Mouse (Mus musculus) large intestine, adult 2 months (tissue): ENCODE results near the gene Galp. TPM values are rescaled to one million over a fixed set of nuclear protein-coding genes. Genes with fewer than 3 reads are reported as not detected.
"Not testable (repeated sequence)": the region's sequence is repeated elsewhere in the genome, so short reads cannot be mapped to it uniquely, and the experiment has no call there.

Experiments used
- DNase-seq: peaks from one replicate; pipeline ENCODE4 v3.0.0-alpha.2; 2012; ENCODE audit warnings: low read depth, low spot score
- WGBS: fragments of 180-500 bp; shearing (Covaris S2); methylation state at CpG from one replicate; pipeline ENCODE4 v1.1.7; 2018; 5-methylcytosine and 5-hydroxymethylcytosine counted together
- polyA plus RNA-seq: library from polyadenylated mRNA; depleted of rRNA; stranded (reverse); fragments of >200 nt; gene quantifications from 2 replicates; pipeline ENCODE4 v1.2.3, GENCODE M21; 2012

Galp gene
- polyA plus RNA-seq, 1 experiment = 0.15 TPM

DNA sequence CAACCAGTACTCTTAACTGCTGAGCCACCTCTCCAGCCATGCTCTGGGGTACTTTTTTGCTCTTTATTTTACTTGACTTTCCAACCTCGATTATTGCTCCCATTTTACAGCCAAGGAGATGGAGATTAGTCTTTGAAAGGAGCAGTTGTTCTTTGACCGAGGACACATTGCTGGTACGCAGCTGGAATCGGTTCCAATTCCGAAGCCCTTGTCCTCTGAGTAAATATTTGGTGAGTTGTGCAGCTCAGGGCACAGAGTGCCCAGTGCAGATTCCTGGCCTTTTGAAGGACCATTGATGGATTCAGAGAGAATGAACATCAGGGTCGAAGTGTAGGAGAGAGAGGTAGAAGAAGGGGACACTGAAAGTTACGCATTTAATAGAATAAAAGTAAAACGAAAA lies 23.0 kb upstream of the Galp start:
- 43% methylated on average over 8 of the region's 8 CpGs for WGBS
- no peak for DNase-seq

DNA sequence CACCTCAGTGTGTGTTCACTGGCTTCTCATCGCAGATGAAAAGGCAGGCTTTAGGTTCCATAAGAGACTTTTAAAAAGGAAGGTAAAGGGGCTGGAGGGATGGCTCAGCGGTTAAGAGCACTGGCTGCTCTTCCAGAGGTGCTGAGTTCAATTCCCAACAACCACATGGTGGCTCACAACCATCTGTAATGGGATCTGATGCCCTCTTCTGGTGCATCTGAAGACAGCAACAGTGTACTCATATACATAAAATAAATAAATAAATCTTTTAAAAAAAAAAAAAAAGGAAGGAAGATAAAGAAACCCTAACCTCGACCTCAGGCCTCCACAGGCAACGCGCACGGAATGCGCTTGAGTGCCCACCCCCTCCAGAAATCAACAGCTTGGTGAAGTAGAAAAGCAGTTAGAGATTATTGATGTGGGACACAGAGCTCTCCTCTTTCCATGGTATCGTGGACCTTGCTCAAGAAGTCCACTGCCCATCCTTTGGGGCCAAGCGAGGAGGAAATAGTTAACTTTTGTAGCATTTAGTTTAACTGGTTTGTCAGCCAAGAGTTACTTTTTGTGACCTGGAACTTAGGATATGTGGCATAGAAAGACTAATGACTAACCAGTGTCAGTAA lies 22.4 kb upstream of the Galp start:
- 59% methylated on average over 9 of the region's 9 CpGs for WGBS
- not testable (repeated sequence) for DNase-seq

DNA sequence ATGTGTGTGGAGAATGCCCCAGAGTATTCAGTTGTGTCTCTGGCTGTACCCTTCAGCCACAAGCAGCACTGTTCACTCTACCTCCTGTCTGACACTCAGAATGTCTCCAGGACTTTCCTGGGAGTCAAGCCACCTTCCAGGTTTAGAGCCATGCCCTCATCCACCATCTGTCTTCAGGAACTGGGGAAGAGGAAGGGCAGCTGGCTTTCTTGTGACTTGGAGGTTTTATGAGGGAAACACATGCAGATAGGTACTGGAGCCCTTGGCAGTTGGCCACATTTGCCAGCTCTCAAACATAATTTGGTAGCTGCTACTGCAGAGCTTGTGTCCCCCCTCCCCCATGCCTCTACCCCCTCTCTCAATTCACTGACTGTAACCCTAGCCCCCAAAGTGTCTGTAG lies 17.9 kb upstream of the Galp start:
- DNase-seq = peak; percentile 47

DNA sequence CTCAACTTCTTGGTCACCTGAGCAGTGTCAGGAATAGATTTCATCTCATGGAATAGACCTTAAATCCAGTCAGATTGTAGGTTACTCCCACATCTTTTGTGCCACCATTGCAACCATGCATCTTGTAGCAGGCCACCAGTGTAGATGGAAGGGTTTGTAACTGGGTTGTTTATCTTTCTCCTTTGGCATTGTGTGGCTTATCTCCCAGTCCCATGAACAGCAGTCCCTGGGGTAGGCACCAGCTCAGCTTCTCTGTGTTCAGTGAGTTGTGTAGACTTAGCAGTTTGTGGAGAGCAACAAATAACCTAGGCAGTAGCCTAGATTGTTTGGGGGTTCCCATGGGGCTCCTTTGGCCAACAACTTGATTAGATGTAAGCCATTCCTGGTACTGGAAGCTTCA lies 14.0 kb upstream of the Galp start:
- no peak for DNase-seq

DNA sequence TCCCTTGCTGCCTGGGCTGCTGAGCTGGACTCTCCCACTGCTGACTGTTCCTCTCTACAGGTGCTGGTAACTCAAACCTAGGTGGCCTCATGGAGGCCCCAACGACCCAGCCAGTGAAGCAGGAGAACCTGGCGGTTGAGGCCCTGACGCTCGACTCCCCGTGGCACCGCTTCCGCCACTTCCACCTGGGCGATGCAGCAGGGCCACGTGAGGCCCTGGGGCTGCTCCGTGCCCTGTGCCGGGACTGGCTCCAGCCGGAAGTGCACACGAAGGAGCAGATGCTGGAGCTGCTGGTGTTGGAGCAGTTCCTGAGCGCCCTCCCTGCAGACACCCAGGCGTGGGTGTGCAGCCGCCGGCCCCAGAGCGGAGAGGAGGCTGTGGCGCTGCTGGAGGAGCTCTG lies 13.1 kb upstream of the Galp start:
- WGBS = 94% methylated on average over 19 of the region's 19 CpGs
- DNase-seq = no peak

DNA sequence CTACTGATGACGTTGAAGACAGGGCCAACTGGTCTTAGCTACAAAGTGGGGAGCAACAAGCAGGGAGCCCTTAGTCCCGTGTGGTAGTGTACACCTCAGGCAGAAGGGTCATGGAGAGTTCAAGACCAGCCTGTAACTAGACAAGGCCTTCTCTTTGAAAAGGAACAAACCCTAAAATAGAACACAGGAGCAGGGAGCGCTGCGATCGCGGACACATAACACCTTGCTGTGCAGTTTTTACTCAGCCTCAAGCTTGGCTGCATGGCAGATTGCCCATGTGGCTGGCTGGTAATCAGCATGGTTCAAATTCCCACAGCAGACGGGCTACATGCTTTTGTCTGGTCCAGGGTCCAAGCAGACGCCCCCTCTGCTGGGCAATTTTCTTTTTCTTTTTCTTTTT lies 12.4 kb upstream of the Galp start:
- 82% methylated on average over 8 of the region's 8 CpGs for WGBS
- no peak for DNase-seq

DNA sequence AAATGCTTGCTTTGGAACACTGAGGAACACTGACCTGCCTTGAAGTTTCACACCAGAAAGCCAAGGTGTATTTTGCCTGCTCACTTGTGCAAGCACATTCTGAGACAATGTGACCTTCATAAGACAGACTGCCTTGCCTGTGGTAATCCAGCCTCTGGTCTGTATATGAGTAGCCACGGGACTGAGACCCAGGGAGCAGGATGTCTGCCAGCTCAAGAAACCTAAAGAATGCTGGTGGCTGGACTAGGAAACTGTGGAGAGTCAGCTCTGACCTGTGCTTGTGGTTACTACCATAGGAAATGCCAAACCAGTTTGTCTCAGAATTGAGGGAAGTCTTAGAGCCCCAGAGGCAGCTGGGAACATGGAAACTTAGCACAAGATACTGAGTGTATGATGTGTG lies 11.5 kb upstream of the Galp start:
- WGBS = 82% methylated on average over 1 of the region's 1 CpGs
- no peak for DNase-seq

DNA sequence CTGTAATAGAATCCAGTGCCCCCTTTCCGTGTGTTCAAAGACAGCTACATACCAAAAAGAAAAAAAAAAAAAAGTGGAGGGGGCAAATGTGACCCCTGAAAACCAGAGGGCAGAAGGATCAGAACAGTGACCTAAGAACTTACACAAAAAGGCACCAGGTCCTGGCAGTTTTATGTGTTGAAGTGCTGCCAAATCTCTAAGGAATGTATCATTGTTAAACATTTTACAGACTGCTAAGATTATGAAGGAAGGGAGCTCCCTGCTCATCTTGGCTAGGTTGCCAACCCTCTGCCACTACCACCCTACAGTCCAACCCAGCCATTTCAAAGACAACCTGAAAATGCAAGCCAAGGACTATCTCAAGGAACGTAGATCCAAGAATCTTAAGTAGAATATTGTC lies 10.7 kb upstream of the Galp start:
- WGBS = 94% methylated on average over 2 of the region's 2 CpGs
- DNase-seq = no peak

DNA sequence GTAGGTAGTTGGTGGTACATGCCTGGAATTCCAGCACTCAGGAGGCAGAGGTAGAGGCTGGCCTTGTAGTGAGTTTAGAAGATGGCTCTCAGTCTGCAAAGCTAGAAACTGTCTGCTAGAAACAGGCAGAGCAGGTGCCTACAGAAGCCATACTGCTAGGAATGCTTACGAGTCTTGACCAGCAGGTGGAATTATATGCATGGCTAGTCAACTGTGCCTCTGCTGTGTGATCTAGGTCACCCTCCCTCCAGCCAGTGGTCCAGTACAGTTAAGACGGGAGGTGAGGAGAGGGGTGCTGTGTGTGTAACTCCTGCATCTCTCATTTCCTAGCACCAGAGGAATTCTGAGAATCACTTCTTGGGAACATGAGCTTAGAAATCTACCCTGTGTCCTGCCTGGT lies 10.1 kb upstream of the Galp start:
- 86% methylated on average over 2 of the region's 2 CpGs for WGBS
- DNase-seq = no peak

DNA sequence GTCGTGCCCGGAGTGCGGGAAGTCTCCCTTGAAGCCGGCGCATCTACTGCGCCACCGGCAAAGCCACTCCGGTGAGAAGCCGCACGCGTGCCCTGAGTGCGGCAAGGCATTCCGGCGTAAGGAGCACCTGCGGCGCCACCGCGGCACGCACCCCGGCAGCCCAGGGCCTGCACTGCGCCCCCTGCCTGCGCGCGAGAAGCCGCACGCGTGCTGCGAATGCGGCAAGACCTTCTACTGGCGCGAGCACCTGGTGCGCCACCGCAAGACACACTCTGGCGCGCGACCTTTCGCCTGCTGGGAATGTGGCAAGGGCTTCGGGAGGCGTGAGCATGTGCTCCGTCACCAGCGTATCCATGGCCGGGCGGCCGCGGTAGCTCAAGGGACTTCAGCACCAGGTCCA lies 7.3 kb upstream of the Galp start:
- DNase-seq = no peak
- 81% methylated on average over 45 of the region's 45 CpGs for WGBS

DNA sequence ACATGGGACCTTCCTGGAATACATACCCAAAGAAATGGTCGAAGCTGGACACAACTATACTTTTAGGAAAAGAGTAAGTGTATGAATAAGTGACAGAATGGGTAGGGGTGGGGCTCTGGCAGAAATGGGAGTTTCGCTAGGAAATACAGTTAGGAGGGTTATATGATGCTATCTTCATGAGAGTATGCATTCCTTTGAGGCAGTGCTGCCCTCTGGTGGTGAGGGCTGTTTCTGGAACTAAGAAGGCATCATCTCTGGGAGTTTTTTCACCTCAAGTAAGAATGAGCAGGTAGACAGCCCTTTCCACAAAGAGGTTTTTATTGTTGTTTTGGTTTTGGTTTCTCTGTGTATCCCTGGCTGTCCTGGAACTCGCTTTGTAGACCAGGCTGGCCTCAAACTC lies 5.5 kb upstream of the Galp start:
- DNase-seq = no peak
- 19% methylated on average over 3 of the region's 3 CpGs for WGBS

DNA sequence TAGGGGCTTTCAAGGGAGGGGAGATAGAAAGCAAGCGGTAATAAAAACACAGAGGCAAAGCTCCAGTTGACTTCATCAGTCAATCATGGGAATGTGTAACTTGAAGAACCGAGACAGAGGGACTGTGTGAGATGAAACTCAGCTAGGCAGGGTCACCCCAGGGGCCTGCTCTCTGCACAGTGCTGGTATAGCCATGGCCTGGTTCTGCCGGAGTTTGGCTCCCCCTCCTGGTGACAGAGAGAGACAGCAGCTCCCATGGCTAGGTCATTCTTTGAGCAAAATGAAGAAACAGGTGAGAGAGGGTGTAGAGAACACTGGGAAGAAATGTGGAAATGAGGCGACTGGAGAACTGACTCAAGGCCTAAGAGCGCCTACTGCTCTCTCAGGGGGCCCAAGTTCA lies 2.8 kb upstream of the Galp start:
- DNase-seq = no peak
- 23% methylated on average over 5 of the region's 5 CpGs for WGBS

DNA sequence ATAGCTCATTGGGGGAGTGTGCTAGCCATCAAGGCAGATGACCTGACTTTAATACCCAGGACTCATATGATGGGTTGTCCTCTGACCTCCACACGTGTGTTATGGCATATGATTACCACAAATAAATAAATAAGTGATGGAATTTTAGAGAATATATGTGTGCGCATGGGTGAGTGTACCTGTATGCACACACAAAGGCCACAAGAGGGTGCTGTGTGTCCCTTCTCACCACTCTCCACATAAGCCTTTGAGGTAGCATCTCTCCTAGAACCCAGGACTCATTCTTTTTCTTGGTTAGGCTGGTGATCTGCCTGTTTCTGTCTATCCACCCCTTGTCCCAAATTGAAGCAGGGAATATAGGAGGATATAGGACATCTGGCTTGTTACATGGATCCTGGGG lies 1.1 kb upstream of the Galp start:
- DNase-seq = no peak
- WGBS = 38% methylated on average over 2 of the region's 2 CpGs

DNA sequence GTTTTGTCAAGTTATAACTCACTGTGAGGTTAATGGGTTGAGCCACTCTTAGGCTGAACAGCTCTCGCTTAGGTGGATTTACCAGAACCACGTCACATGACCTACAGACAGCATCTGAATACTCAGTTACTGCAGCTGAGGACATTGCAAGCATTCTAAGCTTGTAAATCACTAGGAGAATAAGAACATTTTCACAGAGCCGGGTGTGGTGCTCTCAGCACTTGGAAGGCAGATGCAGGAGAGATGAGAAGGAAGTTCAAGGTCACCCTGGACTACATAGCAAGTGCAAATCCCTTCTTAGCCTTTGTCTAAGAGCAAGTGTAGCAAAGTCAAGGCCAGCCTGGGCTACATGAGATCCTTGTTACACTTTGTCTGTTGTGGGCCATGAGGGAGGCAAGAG lies 7.3 kb downstream of the Galp start:
- DNase-seq = no peak
- WGBS = 68% methylated on average over 3 of the region's 3 CpGs

DNA sequence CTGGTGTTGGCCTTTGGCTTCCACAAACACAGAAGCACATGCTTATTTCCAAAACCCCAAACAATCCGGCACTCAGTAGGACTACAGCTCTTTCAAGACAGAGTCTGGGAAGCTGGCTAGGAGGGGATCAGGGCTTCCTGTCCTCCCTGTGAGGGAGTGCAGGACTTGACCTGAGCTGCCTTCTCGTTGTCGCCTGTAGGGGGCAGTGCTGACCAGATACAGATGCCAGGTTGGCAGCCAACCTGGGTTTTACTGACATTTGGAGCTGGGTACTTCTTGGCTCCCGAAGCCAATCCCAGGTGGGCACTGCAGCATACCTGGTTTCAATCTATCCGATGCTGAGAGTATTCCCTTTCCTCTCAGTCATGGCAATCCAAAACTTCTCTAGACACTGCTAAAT lies 16.3 kb downstream of the Galp start:
- DNase-seq = no peak
- WGBS = 40% methylated on average over 5 of the region's 5 CpGs

DNA sequence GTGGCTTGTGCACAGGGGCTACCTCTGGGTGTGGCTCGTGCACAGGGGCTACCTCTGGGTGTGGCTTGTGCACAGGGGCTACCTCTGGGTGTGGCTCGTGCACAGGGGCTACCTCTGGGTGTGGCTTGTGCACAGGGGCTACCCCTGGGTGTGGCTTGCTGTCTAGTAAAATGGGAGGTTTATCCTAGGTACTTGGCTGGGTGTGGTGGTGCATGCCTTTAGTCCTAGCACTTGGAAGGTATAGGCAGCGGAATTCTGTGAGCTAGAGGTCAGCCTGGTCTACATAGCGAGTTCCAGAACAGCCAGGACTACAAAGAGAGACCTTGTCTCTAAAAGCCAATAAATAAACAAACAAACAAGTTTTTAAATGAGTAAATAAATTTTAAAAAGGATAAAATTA lies 17.8 kb downstream of the Galp start:
- 50% methylated on average over 4 of the region's 4 CpGs for WGBS
- DNase-seq = not testable (repeated sequence)

DNA sequence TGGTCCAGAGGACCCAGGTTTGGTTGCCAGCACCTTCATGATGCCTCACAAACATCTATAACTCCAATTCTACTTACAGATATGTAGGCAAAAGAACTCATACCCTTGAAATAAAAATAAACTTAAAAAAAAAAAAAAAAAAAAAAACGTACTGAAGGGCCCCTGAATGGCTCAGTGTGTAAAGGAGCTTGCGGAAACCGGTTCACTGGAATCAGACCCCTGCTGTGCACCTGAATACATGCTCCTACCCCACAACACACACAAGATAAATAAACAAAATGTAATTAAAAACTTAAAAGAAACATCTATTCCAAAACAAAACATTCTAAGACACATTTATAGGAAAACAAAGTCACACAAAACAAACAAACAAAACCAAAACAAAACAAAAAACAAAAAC lies 23.3 kb downstream of the Galp start:
- 64% methylated on average over 3 of the region's 3 CpGs for whole genome bisulfite sequencing
- DNase-seq = no peak

DNA sequence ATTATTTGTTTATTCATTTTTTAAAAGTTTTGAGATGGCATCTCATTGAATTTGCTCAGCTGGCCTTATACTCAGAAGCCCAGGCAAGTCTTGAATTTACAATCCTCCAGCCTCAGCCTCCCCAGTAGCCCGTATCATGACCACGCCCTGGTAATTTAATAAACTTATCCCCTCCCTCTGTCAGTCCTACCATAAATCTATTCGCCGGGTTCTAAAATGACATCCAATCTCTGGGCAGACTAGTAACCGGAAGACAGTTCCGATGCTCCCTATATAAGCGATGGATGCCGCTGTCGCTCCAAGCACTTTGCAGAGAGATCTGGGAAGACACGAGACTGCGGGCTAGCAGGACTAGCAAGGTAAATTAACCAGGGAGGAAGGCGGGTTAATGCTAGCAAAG lies 25.1 kb downstream of the Galp start, which contains the start of gene Zscan5b:
Gene Zscan5b (plus strand): TSS at position 301 of the 400 bp plus-strand sequence.
- 91% methylated on average over 12 of the region's 12 CpGs for WGBS

DNA sequence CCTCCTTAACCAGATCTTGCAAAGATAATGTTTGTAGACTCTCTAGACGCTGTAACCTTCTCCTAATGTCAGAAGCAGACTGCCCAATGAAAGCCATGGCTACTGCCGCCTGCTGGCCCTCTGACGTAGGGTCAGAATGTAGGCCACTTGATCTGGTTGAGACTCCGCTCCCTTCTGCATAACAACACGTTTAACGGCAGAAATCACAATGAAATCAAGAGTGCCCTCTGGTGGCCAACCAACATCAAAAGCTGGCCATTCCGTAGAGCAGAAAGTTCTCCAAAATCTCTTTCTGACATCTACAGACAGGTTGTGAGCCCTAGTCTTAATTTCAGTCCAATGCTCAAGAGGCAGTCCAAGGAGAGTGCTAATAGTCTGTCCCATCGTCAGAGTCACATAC lies 31.6 kb downstream of the Galp start:
- DNase-seq = not testable (repeated sequence)
- 59% methylated on average over 8 of the region's 8 CpGs for WGBS

More for the DNA sequence above, 25.1 kb downstream of the Galp start, which contains the start of gene Zscan5b:
- DNase-seq = no peak

DNA sequence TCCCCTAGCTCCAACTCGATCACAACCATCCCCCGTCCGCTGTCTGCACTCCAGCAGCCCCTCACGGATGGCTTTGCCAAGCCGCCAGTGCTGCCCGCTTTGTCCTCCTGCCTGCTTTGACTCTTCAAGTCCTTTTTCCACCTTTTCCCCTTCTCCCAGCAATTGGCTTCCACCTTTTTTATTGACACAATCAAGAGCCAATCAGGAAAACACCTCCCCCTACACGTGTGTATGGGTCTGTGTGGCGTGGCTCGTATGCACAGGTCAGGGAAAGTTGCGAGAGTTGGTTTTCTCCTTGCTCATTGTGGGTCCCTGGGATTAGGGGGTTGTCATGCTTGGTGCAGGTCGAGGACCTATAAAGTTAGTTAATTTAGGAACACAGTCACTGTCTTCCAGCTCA lies 42.9 kb downstream of the Galp start:
- no peak for DNase-seq
- WGBS = 42% methylated on average over 11 of the region's 11 CpGs

DNA sequence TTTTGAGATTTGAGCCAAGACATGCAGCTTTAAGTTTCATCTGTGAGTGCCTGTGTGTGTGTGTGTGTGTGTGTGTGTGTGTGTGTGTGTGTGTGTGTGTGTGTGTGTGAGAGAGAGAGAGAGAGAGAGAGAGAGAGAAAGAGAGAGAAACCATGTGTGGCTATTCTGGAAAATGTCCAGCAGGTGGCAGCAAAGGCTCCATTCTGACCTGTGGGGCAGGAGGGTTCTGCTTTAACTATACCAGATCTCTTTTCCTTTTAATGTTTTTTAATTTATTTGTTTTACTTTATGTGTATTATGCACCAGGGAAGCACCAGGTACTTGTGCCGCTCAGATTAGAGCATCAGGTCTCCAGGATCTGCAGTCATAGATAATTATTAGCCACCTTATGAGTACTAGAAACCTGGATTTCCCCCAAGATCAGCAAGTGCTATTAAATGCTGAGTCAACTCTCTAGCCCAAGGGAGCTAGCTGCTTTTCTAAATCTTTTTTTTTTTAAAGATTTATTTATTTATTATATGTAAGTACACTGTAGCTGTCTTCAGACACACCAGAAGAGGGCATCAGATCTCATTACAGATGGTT lies 44.0 kb downstream of the Galp start:
- WGBS = 14% methylated on average over 1 of the region's 1 CpGs
- DNase-seq = peak; percentile 14
